Mouse (Mus musculus) neural tube, embryonic 14.5 days (tissue): Measurements from ENCODE around the gene Ankrd39. TPM values are rescaled to one million over a fixed set of nuclear protein-coding genes. Genes with fewer than 3 reads are reported as not detected.
"Not testable (repeated sequence)": the region's sequence is repeated elsewhere in the genome, so short reads cannot be mapped to it uniquely, and the experiment has no call there.

ENCODE experiments used
- ATAC-seq: fragments of 200-750 bp; cut with Nextera tagmentation; 2 replicates; pipeline ENCODE4 v1.8.0; 2017; ENCODE audit warnings: low read depth, mild to moderate bottlenecking, moderate TSS enrichment, moderate library complexity
- H3K27ac ChIP-seq: fragments of 300-500 bp; sonication (generic); 2 replicates; pipeline ENCODE4 v1.5.1; 2014; ENCODE audit warnings: low read depth, mild to moderate bottlenecking, control low read depth, low read length, moderate library complexity, mixed read lengths
- H3K27me3 ChIP-seq: fragments of 300-500 bp; sonication (generic); 2 replicates; pipeline ENCODE4 v1.6.1; 2014; ENCODE audit warnings: low read length; ENCODE audit not compliant: control insufficient read depth, insufficient read depth
- H3K36me3 ChIP-seq: fragments of 300-500 bp; sonication (generic); 2 replicates; pipeline ENCODE4 v1.6.1; 2014; ENCODE audit warnings: low read length, mixed read lengths; ENCODE audit not compliant: control insufficient read depth, insufficient read depth
- H3K4me1 ChIP-seq: fragments of 300-500 bp; sonication (generic); 2 replicates; pipeline ENCODE4 v1.6.1; 2014; ENCODE audit warnings: low read length; ENCODE audit not compliant: control insufficient read depth, insufficient read depth
- H3K4me2 ChIP-seq: fragments of 300-500 bp; sonication (generic); 2 replicates; pipeline ENCODE4 v1.6.1; 2014; ENCODE audit warnings: mild to moderate bottlenecking, low read depth, low read length, control low read depth
- H3K4me3 ChIP-seq: fragments of 300-500 bp; sonication (generic); 2 replicates; pipeline ENCODE4 v1.5.1; 2014; ENCODE audit warnings: low read depth, low read length, control low read depth, mixed read lengths
- H3K9ac ChIP-seq: fragments of 300-500 bp; sonication (generic); replicated peaks from 2 replicates; pipeline ENCODE4 v1.6.1; 2014; ENCODE audit warnings: low read depth, mild to moderate bottlenecking, control low read depth, low read length, mixed read lengths
- H3K9me3 ChIP-seq: fragments of 300-500 bp; sonication (generic); 2 replicates; pipeline ENCODE4 v1.6.1; 2016; ENCODE audit warnings: low read length; ENCODE audit not compliant: control insufficient read depth
- WGBS: fragments of 180-500 bp; shearing (Covaris S2); extraction: QIAGEN DNeasy Blood & Tissue Kit; methylation state at CpG from one replicate; pipeline ENCODE4 v1.1.7; 2014; 5-methylcytosine and 5-hydroxymethylcytosine counted together
- polyA plus RNA-seq: library from polyadenylated mRNA; unstranded; fragments of >200 nt; fragmentation: Nextera tagmentation; extraction: Ambion mirVana; gene quantifications from 2 replicates; pipeline ENCODE4 v1.2.1, GENCODE M21; 2014

Ankrd39 gene
- polyA plus RNA-seq, 1 experiment from 2014 or later: 34.5 TPM

DNA sequence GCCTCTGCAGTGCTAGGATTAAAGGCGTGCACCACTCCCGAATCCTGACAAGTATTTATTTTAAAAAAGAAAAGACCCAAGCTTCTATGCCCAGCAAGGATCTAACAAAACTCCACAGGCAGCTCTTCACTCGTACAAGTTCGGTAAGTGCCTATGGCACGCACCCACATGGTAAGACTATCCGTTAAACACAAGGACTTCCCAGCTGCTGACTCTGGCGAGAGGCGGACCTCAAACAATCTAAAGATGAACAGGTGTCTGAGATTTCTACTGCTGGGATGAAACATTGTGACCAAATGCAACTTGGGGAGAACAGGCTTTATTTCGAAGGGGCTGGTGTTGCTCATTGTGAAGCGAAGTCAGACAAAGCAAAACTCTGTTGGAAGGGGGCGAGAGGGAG lies 7.1 kb downstream of the Ankrd39 start:
- no peaks in the 10 kb centered on the region for H3K27me3 ChIP-seq
- H3K9me3 ChIP-seq: no peaks in the 10 kb centered on the region
- no peak overlapping the region for H3K4me3 ChIP-seq
- H3K36me3 ChIP-seq: peaks cover 5% of the 10 kb centered on the region
- no peak for ATAC-seq
- no peak overlapping the region for H3K27ac ChIP-seq
- H3K4me2 ChIP-seq: no peak overlapping the region
- no peak overlapping the region for H3K9ac ChIP-seq
- WGBS: 94% methylated on average over 11 of the region's 11 CpGs
- H3K4me1 ChIP-seq: no peaks in the 10 kb centered on the region

GRCm38 (mm10) chr1:36539186-36539585 lies 8.1 kb downstream of the Ankrd39 start, which contains the start of gene Gm42417:
Gene Gm42417, minus strand, starts transcription at chr1:36539429.
- 67% methylated on average over 9 of the region's 9 CpGs for WGBS
- no peak within 1 kb of the TSS for H3K9ac ChIP-seq
- no peak within 1 kb of the TSS for H3K4me2 ChIP-seq
- no peaks in the 10 kb centered on the region for H3K27me3 ChIP-seq
- H3K4me3 ChIP-seq: no peak within 1 kb of the TSS
- no peak for ATAC-seq
- H3K9me3 ChIP-seq: no peaks in the 10 kb centered on the region
- H3K36me3 ChIP-seq: peaks cover 5% of the 10 kb centered on the region
- no peaks in the 10 kb centered on the region for H3K4me1 ChIP-seq
- no peak within 1 kb of the TSS for H3K27ac ChIP-seq

DNA sequence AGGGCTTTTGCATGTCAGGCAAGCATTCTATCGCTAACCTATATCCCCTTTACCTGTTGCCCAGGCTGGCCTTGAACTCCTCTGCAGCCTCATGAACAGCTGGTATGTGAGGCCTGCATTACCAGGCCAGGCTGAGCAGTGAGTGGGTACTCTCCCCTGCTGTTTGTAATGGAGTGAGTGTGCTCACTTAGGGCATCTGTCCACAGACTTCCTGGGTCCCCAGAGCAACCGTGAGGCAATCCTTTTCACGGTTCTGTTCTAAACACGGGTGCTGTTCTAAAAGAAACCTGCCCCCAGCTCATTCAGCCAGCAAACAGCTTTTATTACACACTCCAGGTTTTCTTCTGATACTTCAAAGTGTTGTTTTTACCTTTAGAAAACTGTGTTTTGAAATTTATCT lies 8.5 kb downstream of the Ankrd39 start:
- ATAC-seq: no peak
- Histone ChIP-seq H3K27me3 (no peaks in the 10 kb centered on the region), H3K4me3 (no peak overlapping the region), H3K4me1 (no peaks in the 10 kb centered on the region), H3K27ac (no peak overlapping the region), H3K36me3 (peaks cover 5% of the 10 kb centered on the region), H3K9me3 (no peaks in the 10 kb centered on the region), H3K9ac (no peak overlapping the region), H3K4me2 (no peak overlapping the region)
- WGBS: 81% methylated on average over 4 of the region's 4 CpGs

GRCm38 (mm10) chr1:36536783-36537182 lies 10.5 kb downstream of the Ankrd39 start, which contains the start of gene Ankrd23:
Gene Ankrd23, minus strand, starts transcription at chr1:36536883.
- not testable (repeated sequence) for H3K4me2 ChIP-seq, ATAC-seq, H3K4me1 ChIP-seq, H3K9me3 ChIP-seq, H3K27ac ChIP-seq, H3K4me3 ChIP-seq, H3K27me3 ChIP-seq, H3K9ac ChIP-seq, H3K36me3 ChIP-seq
- WGBS: 95% methylated on average over 9 of the region's 9 CpGs

DNA sequence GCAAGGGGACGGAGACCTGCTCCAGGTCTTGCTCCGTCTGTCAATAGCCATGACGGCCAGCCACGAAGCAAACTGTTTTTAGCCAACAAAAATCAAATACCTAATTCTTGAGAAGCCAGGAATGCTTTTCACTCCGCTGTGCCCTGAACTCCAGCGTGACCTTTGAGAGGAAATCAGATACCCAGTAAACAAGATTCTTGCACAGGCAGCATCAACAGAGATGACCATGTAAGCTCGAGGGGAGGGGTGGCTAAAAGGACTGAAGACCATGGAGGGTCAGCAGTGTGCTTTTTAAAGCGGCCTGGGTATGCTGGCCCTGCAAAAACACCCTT lies 10.9 kb downstream of the Ankrd39 start:
- Histone ChIP-seq H3K27me3 (no peaks in the 10 kb centered on the region), H3K27ac (no peak overlapping the region)

GRCm38 (mm10) chr1:36535477-36536396 lies 11.5 kb downstream of the Ankrd39 start:
- H3K9me3 ChIP-seq: no peaks in the 10 kb centered on the region
- ATAC-seq: no peak
- no peak overlapping the region for H3K4me2 ChIP-seq
- 87% methylated on average over 11 of the region's 11 CpGs for WGBS
- no peaks in the 10 kb centered on the region for H3K4me1 ChIP-seq
- no peak overlapping the region for H3K9ac ChIP-seq
- H3K27ac ChIP-seq: no peak overlapping the region
- H3K4me3 ChIP-seq: no peak overlapping the region
- no peaks in the 10 kb centered on the region for H3K27me3 ChIP-seq
- peaks cover 3% of the 10 kb centered on the region for H3K36me3 ChIP-seq

More for the DNA sequence above, 10.9 kb downstream of the Ankrd39 start:
- no peaks in the 10 kb centered on the region for H3K4me1 ChIP-seq
- no peaks in the 10 kb centered on the region for H3K9me3 ChIP-seq
- whole genome bisulfite sequencing: 92% methylated on average over 8 of the region's 8 CpGs
- no peak overlapping the region for H3K9ac ChIP-seq
- H3K36me3 ChIP-seq: peaks cover 3% of the 10 kb centered on the region
- no peak overlapping the region for H3K4me3 ChIP-seq
- ATAC-seq: no peak
- no peak overlapping the region for H3K4me2 ChIP-seq

DNA sequence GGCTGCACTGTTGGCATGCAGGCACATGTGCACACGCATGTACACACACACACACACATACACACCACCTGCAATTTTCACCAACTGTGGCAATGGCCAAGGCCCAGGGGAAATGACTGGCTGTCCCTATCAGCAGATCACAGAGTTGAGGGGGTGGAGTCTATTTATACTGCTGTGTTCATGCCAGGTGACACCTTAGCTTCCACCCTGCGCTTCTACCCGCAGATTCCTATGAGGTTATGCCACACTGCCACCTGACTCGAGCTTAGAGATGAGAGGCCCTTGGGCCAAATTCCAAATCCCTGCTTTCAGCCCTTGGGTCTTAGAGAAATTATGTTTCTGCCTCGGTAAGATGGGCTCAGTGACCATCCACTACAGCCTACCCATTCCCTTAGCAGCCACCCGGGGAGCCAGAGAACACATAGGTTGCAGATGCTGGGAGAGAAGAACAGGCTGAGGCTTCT lies 12.6 kb downstream of the Ankrd39 start:
- Histone ChIP-seq H3K36me3 (0 out of 2 replicates have a peak, but pooled peaks cover 3% of the 10 kb centered on the region), H3K9me3 (no peaks in the 10 kb centered on the region), H3K9ac (no peak overlapping the region), H3K4me1 (no peaks in the 10 kb centered on the region), H3K4me3 (no peak overlapping the region), H3K27ac (no peak overlapping the region), H3K4me2 (no peak overlapping the region), H3K27me3 (no peaks in the 10 kb centered on the region)
- 91% methylated on average over 6 of the region's 6 CpGs for WGBS
- no peak for ATAC-seq

DNA sequence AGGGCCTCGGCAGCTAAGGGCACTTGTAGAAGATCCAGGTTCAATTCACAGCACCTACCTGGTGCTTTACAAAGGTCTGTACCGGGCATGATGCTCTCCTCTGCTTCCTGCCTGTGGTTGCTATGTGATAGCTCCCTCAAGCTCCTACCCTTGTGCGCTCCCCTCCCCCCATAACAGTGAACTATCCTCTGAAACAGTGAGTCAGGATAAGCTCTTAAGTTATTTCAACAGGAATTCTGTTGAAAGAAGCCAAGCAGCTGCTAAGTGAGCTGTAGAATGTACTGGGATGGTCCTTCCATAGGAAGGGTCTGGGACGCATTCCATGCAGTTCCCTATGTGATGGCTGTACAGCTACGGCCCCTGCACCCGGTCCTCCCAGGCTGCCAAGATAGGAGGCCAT lies 13.7 kb downstream of the Ankrd39 start:
- Histone ChIP-seq H3K4me3 (no peak overlapping the region), H3K4me2 (no peak overlapping the region), H3K27ac (no peak overlapping the region), H3K9me3 (no peaks in the 10 kb centered on the region), H3K4me1 (no peaks in the 10 kb centered on the region), H3K9ac (no peak overlapping the region), H3K27me3 (no peaks in the 10 kb centered on the region), H3K36me3 (no peaks in the 10 kb centered on the region)
- no peak for ATAC-seq
- 85% methylated on average over 6 of the region's 6 CpGs for WGBS

GRCm38 (mm10) chr1:36531461-36531860 lies 15.8 kb downstream of the Ankrd39 start:
- no peak overlapping the region for H3K27ac ChIP-seq
- H3K9me3 ChIP-seq: no peaks in the 10 kb centered on the region
- WGBS: 88% methylated on average over 12 of the region's 12 CpGs
- no peaks in the 10 kb centered on the region for H3K36me3 ChIP-seq
- no peak overlapping the region for H3K4me3 ChIP-seq
- no peaks in the 10 kb centered on the region for H3K27me3 ChIP-seq
- no peak for ATAC-seq
- H3K4me2 ChIP-seq: no peak overlapping the region
- no peaks in the 10 kb centered on the region for H3K4me1 ChIP-seq
- H3K9ac ChIP-seq: no peak overlapping the region
